Mouse (Mus musculus) kidney, adult 2 months (tissue): ENCODE results near the gene Gm49369.

Experiments used
- CTCF ChIP-seq: fragments of 200-500 bp; conservative IDR thresholded peaks from 2 replicates; pipeline ENCODE4 v1.5.1; 2011; ENCODE audit warnings: low read depth, mild to moderate bottlenecking, control low read depth, low read length, moderate library complexity, mixed read lengths; ENCODE audit not compliant: insufficient read depth, insufficient read length
- POLR2A ChIP-seq: fragments of 200-500 bp; IDR thresholded peaks from one replicate; pipeline ENCODE4 v1.6.1; 2011; ENCODE audit warnings: low read depth, low read length, control low read depth

- no peak for TF ChIP-seq POLR2A
- no peak for TF ChIP-seq CTCF
Measured at GRCm38 (mm10) chr7:142351569-142351968, 30.9 kb downstream of the Gm49369 start.
